Mouse (Mus musculus) small intestine, adult 2 months (tissue): ENCODE results near the gene Gm8251.

Experiments used
- CTCF ChIP-seq: fragments of 200-500 bp; IDR thresholded peaks from 2 replicates; pipeline ENCODE4 v1.5.1; 2012; ENCODE audit warnings: low read depth, mild to moderate bottlenecking, control low read depth, inconsistent platforms, low read length, moderate library complexity, mixed read lengths; ENCODE audit not compliant: insufficient replicate concordance, insufficient read length; ENCODE audit errors: extremely low read depth
- POLR2A ChIP-seq: fragments of 200-500 bp; IDR thresholded peaks from 2 replicates; pipeline ENCODE4 v1.6.1; 2012; ENCODE audit warnings: low read depth, mild to moderate bottlenecking, control low read depth, inconsistent platforms, low read length, moderate library complexity

- TF ChIP-seq CTCF (no peak), POLR2A (no peak)
Measured at GRCm38 (mm10) chr1:44102939-44103338, 41.2 kb upstream of the Gm8251 start.
